Mouse (Mus musculus) adrenal gland, postnatal 14 days (tissue): ENCODE results near the gene Cbr2. TPM values are rescaled to one million over a fixed set of nuclear protein-coding genes. Genes with fewer than 3 reads are reported as not detected.
"Not testable (repeated sequence)": the region's sequence is repeated elsewhere in the genome, so short reads cannot be mapped to it uniquely, and the experiment has no call there.

Experiments
- DNase-seq: peaks from one replicate; pipeline ENCODE4 v3.0.0; 2021; ENCODE audit warnings: mixed read lengths
- long read RNA-seq, 2 experiments: library from polyadenylated mRNA; stranded (forward); transcript quantifications; one replicate each; pipeline ENCODE4 v2.0.0; 2021
- total RNA-seq: library from RNA; stranded (reverse); gene quantifications from 2 replicates; pipeline ENCODE4 v1.2.3, GENCODE M21; 2021

Gene Cbr2
- 7.3 and 10.2 TPM in 2 replicates for total RNA-seq
- long read RNA-seq, experiment 1, partial matches to known transcripts: 0 of 2 reads
- long read RNA-seq, experiment 1, other reads (novel, unspliced or antisense): 0 of 2 reads
- long read RNA-seq, experiment 2, partial matches to known transcripts: 1 of 1 reads
- long read RNA-seq, experiment 2, other reads (novel, unspliced or antisense): 0 of 1 reads

DNA sequence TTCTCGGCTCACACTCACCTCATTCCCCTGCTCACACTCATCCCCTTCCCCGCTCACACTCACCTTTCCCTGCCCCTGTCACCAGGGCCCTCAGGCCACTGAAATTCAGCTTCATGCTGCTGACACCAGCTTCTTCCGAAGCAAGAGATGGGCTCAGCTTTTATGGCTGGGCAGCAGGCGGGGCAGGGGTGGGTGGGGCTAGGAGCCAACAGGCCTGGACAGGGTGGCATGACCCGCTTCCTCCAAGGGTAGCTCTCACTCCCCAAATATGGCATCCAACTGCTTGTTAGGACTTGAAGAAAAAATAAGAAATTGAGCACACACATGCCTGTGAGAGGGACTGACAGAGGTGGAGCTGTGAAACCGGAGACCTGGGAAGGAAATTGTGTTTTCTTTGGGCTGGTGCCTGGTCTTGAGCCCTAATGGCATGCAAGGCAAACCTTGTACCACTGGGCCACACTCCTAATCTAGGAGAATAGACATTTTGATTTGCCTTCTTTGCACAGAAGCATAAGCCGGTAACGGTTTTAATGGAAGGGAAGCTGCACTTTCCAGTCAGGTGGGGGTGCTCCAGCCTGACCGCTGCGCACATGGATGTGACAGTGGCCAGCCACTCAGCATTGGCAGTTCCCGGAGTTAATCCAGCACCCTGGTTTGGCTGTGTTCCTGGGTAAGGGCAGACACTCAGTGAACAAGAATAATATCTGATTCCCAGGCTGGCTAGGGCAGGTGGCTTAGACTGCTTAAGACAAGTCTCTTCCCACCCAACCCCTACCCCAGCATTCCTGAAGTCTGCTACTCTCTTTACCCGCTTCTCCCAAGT lies at the start of gene Cbr2:
Gene Cbr2 (minus strand): TSS at position 257 of the 823 bp plus-strand sequence.
- DNase-seq: peak; percentile 52

DNA sequence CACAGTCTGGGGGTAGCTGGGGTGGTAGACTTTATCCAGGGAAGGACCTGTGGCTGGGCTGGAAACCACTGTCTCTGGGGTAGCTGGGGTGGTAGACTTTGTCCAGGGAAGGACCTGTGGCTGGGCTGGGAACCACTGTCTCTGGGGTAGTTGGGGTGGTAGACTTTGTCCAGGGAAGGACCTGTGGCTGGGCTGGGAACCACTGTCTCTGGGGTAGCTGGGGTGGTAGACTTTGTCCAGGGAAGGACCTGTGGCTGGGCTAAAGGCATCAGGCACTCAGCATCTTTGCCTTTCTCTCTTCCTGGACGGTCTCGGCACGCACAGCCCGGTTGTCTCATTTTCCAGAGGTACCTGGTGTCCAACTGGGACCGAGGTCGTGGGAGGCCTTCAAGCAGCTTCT lies 49.4 kb upstream of the Cbr2 start:
- DNase-seq: not testable (repeated sequence)

DNA sequence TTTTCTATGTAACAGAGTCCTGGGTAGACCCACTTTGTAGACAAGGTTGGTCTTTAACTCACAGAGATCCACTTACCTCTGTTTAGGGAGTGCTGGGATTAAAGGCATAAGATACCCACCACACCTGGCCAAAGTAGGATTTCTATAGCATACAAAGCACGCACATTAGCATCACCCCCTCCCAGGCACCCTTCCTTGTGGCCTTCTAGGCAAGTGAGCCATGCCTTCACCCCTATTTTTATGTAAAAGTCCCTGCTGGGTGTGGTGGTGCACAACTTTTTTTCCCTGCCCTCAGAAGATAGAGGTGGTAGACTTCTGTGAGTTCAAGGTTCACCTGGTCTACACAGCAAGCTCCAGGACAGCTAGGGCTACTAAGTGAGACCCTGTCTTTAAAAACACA lies 48.0 kb upstream of the Cbr2 start:
- DNase-seq: no peak

DNA sequence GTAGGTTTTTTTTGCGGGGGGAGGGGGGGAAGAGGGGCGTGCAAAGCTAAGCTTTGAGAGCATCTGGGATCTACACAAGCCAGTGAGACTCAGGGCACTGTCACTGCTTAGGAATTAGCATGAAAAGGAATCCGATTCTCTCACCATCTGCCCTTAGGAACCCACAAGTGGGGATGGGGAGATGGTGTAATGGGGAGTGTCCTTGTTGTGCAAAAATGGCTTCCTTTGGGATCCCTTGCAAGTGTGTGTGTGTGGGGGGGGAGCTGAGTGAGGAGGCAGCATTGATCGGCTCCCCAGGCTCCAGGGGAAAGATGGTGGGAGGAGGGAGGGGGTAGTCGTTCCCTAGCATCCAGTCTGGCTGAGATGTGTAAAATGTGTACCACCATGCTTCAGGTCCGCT lies 45.2 kb upstream of the Cbr2 start:
- no peak for DNase-seq

DNA sequence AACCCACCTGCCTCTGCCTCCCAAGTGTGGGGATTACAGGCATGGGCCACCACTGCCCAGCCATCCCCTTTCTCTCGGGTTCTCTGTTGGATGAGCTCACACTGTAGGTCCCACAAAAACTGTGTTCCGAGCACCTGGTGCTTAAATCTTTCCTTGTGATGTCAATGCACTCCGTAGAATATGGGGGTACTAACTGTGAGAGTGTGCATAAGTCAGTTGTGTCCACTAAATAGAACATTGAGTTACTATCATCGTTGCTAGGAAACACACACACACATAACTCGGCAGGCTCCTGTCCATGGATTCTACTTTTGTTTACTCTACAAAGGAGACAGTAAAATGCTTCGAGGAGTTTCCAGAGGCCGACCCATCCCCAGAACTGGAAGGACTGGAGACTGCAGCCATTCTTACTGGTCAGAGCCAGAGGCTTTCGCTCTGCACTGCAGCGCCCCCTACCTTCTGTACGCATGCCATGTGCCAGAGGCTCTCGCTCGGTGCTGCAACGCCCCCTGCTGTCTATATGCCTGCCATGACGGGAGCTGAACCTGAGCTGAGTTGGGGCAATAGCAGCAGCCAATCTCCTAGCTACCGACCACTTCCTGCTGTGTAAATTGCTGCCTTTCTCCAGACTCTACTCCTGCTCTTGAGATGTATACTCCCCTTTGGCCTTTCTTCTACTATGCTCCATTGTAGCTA lies 44.0 kb upstream of the Cbr2 start:
- peak; percentile 98 for DNase-seq

DNA sequence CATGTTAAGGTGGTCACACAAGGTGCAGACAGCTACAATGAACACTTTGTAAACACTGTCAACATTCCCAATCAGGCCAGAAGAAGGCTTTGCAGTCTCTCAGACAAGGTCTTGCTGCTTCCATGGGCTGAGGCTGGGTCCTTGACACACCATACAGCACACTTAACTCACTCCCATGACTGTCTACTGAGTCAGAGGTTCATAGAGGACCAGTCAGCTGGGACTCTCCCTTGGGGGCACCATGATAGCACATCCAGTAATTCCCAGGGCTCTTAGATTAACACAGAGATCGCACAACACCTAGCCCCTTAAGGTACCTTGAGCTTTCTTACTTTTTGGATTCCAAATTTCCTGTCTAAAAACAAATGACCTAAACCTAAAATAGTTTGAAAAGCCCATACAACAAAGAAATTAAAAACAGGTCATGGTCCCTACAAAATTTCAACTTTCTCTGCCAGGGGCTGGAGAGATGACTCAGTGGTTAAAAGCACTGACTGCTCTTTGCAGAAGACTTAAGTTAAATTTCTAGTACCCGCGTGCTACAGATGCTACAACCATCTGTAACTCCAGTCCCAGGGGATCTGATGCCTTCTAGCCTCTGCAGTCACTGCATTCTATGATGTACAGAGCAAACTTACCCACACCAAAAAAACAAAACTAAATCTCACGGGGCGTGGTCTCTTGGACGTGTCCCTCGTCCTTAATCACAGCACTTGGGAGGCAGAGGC lies 41.7 kb upstream of the Cbr2 start:
- no peak for DNase-seq

DNA sequence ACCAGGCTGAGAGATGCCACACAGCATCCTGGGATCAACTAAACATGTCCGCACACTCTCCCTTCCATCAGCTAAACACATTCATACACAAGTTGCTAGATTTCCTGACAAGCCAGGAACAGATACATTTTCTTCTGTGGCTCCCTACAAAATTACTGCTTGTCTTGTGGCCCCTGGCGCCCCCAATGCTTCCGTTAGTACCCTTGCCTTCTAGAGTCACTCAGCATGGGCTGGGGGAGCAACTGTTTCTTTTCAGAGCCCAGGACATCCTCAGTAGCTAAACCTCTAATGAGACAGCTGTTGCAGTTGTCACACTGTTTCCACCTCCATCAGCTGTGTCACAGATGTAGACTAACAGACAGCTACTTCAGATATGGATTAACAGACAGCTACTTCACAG lies 40.8 kb upstream of the Cbr2 start:
- DNase-seq: no peak

DNA sequence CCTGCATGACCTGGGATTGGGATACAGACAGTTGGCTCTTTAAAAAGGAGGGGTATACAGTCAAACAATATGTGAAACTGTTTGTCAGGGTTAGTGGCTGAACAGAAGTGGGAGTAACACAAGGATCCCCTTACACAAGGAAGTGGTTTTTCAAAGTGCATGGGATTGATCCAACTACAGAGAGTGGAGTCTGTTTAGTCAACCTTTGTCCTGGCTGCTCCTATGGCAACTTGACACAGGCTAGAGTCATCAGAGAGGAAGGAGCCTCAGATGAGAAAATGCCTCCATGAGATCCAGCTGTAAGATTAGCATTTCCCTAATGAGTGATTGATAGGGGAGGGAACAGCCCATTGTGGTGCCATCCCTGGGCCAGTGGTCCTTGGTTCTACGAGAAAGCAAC lies 36.3 kb upstream of the Cbr2 start:
- no peak for DNase-seq

DNA sequence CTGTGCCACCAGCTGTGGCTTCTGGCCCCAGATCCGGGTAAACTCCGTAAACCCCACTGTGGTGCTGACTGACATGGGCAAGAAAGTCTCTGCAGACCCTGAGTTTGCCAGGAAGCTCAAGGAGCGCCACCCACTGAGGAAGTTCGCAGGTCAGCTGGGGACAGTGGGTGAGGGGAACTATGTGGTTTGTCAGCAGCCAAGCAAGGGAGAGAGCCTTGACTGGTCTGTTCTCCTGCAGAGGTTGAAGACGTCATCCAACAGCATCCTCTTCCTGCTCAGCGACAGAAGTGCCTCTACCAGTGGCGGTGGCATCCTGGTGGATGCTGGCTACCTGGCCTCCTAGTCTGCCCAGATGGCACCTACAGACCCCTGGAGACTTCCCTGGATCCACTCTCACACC lies 35.1 kb upstream of the Cbr2 start:
- not testable (repeated sequence) for DNase-seq

DNA sequence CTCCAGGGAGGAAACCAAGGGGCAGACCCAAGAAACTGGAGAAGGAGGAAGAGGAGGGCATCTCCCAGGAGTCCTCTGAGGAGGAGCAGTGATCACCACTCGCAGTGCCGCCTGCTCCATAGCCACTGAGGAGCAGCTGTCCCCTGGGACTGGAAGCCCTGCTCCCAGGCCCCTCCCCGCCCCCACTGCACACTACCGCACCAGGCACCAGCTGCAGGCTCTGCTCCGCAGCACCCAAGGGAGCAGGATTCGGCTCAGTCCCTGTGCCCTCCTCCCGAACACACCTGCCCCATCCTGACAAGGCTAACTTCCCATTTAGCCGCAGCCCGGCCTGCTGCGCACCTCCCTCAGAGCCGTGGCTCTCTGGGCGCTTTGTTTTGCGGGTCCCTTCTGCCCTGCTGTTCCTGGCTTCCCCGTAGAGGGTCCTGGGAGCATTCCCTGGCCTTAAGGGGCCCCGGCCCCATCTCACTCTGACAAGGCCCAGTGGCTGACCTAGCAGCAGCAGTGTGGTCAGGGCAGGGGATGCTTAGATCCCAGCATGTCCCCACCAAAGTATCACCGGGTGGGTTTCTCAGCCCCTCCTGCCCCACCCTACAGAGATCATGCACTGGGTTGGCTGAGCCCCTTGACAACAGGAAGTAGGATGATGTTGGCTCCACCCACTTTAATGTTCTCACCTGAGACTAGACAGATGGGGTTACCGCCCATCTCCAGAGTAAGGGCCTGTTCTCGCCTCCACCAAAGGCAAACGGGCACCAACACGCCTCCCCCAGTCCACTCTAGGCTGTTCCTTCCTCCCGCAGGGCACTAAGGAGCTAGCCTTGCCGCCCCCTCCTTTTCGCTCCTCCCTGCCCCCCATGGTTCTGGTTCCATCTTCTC lies 31.4 kb upstream of the Cbr2 start:
- DNase-seq: not testable (repeated sequence)

DNA sequence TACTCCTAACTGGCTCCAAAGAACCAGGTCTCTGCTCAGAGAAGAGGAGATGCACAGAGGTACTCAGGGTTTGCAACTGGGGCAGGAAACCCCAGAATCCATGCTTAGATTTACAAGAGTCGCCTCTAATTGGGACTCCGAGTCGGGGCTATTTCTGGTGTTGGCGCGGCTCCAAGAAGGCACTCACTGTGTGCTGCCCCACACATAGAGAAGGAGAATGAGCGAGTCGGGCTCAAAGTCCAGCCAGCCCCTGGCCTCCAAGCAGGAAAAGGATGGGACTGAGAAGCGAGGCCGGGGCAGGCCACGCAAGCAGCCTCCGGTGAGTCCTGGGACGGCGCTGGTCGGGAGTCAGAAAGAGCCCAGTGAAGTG lies 30.7 kb upstream of the Cbr2 start, which contains the start of gene Hmga1b:
Gene Hmga1b (plus strand): TSS at position 123 of the 370 bp plus-strand sequence.
- not testable (repeated sequence) for DNase-seq

DNA sequence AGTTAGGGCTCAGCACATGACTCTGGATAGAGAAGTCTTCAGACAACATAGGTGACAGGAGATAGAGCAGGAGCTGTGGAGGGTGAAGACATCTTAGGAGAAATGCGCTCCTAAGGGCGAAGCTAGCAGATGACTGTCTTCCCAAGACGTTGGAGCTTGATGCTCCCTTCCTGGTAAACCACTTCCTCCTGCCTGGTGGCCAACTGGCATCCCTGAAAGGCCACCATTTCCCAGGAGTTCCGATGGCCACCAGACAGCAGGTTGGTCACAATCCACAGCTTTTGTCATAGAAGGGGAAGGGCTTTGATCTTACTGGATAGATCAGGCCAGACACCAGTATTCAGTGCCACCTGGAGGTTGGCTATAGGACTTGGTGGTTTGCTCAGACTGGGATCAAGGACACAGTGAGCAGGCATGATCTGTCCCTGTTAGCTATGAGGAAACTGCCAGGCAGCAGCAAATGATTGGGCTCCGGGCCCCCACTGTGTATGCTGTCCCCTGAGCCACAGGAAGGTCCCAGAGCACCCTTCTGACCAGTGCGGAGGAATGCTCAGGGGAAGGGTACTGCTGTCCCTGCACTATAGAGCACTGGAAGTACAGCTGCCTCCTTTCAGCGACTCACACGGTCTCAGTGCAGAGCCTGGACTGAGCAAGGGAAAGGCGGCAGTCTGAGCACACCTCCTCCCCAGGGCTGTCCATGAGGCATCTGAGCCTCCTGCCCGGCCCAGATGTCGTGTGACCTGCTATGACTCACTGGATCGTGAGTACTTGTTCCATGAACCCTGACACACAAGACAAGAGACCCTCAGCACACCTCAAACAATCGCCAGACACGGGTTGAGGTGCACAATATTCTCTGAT lies 30.1 kb upstream of the Cbr2 start:
- peak; percentile 32 for DNase-seq

DNA sequence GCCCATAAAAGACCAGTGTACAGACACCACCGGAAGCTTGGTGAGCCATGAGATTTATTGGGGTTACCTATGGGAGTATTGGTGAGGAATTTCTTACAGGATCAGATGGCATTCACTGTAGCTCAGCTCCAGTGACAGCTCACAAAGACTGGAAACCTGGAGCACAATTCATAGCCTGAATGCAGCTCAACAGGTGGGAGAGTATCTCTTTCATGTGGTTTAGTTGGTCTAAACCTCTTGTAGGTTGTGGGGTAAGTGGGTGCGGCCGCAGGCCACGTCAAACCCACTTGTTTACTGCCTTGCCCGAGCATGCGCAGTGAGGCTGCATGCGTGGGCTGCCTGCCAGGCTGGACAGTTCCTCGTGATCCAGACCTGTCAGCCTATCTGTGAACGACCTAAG lies 28.3 kb upstream of the Cbr2 start:
- DNase-seq: no peak

DNA sequence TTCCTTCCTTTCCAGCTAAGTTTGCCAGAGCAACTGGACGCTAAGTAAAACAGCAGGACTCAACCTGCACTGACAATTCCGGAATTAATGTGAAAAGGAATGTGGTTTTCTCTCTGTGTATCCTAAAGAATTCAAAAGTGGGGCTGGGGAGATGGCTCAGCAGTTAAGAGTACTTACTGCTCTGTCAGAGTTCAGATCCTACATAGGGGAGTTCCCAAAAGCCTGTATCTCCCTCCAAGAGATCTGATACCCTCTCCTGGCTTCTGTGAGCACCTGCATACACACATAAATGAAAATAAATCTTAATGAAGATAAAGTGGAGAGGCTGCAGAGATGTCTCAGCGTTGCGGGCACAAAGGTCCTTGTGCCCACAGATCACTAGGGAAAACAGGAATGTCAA lies 19.7 kb upstream of the Cbr2 start:
- no peak for DNase-seq

DNA sequence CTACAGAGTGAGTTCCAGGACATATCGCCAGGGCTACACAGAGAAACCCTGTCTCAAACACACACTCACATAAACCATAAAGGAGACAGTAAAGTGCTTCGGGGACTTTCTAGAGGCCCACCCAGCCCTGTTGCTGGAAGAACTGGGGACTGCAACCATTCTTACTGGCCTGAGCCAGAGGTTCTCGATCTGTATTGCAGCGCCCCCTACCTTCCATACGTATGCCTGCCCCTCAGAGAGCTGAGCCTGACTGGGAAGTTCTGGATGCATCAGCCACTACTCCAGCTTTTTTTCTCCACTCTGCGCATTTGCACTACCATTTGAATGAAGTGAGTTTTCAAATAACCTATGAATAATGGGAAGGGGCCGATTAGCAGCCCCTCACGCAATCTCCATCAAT lies 17.5 kb upstream of the Cbr2 start:
- peak; percentile 60 for DNase-seq

DNA sequence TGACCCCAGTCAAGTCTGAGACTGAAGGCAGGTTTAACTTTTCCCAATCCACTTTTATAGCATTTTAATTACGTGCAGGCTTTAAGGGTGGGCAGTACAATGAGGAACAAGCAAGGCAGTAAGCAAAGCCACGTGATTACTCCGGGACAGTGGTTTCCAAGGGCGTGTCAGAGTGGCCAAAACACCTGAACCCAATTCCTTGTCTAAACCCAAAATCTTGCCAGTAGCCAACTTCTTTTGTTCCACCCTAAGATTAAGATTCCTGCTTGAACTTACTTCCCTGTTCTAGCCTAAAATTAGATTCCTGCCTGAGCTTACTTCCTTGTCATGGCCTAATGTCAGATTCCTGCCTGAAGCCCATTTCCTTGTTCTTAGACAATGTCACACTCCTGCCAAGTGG lies 16.1 kb upstream of the Cbr2 start:
- no peak for DNase-seq

DNA sequence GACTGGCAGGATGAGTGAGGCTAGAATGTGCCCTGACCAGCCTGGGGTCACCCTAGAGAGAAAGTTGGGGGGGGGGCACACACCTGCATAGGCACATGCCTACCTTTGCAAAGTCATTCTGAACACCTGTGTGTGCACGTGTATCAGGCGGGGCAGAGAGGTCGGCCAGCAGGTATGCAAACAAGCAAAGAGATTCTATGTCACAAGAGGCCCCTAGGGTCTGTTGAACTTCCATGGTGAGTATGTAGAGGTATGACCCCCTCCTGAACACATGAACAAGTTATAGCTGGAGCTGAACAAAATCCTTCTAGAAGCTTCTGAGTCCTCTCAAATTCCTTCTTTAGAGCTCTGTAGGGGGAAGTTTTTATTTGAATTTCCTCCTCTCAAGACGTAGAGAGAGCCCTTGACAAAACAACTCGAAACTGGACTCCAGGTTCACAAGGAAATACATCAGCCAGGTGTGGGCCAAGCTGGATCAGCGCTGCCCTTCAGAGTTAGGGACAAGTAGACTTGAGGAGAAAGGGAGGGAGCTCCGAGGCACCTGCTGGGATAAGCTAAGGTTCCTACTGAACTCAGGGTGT lies 12.3 kb upstream of the Cbr2 start:
- no peak for DNase-seq

DNA sequence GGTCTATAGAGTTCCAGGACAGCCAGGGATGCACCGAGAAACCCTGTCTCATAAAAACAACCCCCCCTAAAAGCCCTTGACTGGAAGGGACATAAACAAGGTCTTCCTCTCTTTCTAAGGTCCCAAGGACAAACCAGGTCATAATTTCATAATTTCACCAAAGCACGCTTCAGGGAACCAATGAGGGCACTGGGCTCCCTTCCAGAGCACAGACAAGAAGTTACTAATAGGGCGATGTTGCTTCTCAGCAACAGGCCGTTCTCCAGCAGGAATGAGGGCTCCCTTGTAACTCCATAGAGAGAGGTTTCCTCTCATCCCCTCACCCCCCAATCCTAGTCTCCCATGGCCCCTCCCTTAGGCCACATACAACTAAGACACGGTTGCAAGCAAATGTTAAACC lies 9.1 kb upstream of the Cbr2 start:
- peak; percentile 61 for DNase-seq

DNA sequence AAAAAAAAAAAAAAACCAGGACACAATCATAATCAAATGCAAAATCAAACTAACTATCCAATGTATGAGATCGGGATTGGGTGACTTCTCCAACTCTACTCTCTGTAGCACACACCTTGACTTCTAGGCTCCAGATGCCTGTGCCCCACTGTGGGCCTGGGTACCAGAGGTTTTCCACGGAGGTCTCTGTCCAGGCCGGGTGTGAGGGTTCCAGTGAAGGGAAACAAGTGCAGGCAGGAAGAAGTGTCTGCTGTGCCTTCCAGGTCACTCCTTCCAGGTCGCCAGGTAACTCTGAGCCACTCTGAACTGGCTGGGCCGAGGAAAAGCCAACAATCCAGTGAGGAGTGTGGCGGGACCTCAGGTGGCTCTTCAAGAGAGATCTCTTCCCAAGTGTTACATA lies 4.5 kb upstream of the Cbr2 start:
- DNase-seq: no peak

DNA sequence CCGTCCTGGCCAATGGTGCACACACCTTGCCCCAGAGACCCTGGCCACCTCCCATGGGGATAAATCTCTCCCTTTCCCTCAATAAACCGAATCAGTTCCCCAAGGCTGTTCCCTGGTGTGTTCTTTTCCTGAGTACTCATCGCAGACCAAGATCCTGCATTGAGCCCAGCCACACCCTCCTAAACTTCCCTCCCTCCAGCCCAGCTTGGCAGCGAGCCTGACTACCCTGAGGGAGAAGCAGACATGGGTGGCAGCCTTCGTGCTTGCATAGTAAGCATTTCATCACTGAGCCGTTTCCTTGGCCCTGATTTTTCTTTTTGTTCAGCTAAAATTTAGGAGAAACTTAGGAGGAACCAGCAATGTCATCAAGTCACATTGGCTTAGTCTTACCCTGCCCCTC lies 1.6 kb upstream of the Cbr2 start:
- DNase-seq: peak; percentile 83
